Mouse (Mus musculus) E14TG2a.4 (cell line): ENCODE measurements at regions not wholly inside any gene's neighbourhood (a gene's known extent, or its start where the extent isn't known, plus 50 kb on each side); places are given as distances from the start of the nearest gene placed in this dataset.

Source experiments
- H3K27me3 ChIP-seq: 2 replicates; pipeline ENCODE4 v1.6.1; 2014; ENCODE audit warnings: low read length, control low read depth; ENCODE audit not compliant: insufficient read depth
- H3K36me3 ChIP-seq: 2 replicates; pipeline ENCODE4 v1.6.1; 2014; ENCODE audit warnings: low read length, control low read depth; ENCODE audit not compliant: insufficient read depth
- H3K4me1 ChIP-seq: replicated peaks from 2 replicates; pipeline ENCODE4 v1.6.1; 2014; ENCODE audit warnings: low read depth, low read length, control low read depth
- H3K4me3 ChIP-seq: replicated peaks from 2 replicates; pipeline ENCODE4 v1.5.1; 2014; ENCODE audit warnings: mild to moderate bottlenecking, low read length
- H3K9me3 ChIP-seq: 2 replicates; pipeline ENCODE4 v1.6.1; 2014; ENCODE audit warnings: low read length, control low read depth
- CTCF ChIP-seq: conservative IDR thresholded peaks from 2 replicates; pipeline ENCODE4 v1.5.1; 2014; ENCODE audit warnings: low read length
- NANOG ChIP-seq: IDR thresholded peaks from 2 replicates; pipeline ENCODE4 v1.6.1; 2014; ENCODE audit warnings: borderline replicate concordance, low read length, mixed read lengths
- POU5F1 ChIP-seq: IDR thresholded peaks from 2 replicates; pipeline ENCODE4 v1.6.1; 2014; ENCODE audit warnings: low read length, borderline replicate concordance

DNA sequence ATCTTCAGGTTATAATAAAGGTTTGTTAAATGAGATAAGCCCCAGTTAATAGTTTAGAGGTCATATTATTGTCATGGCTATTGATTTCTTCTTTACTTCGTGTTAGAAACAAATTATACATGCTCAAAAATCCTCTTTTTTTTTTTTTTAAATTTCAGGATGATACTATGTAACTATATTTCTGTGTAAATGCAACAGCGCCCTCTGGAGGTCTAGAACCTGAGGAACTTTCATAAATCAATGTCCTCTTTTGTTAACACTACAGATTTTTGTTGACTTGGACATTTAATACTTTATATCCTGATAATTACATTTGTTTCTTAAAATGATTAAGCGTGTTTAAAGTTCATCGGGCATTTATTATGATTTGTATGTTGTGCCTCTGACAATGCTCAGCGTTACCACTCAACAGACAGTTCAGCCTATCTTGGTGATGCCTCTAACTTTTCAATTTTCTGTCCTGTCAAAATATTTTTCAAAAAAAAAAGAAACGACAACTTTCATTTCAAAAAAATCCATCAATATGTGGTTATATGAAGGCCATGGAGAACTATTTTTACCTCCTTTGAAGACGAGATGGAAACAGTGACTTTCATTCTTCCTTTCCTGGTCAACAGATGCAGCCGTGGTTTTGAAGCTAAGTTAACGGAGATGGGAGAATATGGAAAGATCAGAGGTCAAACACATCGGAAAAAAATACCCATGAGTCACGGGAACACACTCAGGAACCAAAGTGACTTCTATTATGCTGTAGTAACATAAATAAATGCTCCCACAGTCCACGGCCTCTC, 164.9 kb upstream of the Galnt5 start:
- no peaks in the 10 kb centered on the region for H3K36me3 ChIP-seq
- TF ChIP-seq POU5F1 = no peak
- no peak for TF ChIP-seq NANOG
- peak; percentile 61 for TF ChIP-seq CTCF
- no peaks in the 10 kb centered on the region for H3K9me3 ChIP-seq
- no peaks in the 10 kb centered on the region for H3K27me3 ChIP-seq
- H3K4me1 ChIP-seq = peaks cover 10% of the 10 kb centered on the region
- no peak overlapping the region for H3K4me3 ChIP-seq

- Histone ChIP-seq H3K36me3 (no peaks in the 10 kb centered on the region), H3K4me3 (no peak overlapping the region), H3K4me1 (no peaks in the 10 kb centered on the region), H3K27me3 (no peaks in the 10 kb centered on the region), H3K9me3 (peaks cover 10% of the 10 kb centered on the region; the same call in 1 of the 2 replicates)
- no peak for TF ChIP-seq CTCF
- no peak for TF ChIP-seq POU5F1
- TF ChIP-seq NANOG = no peak
These were observed 152.5 kb upstream of the Galnt5 start for GRCm38 (mm10) chr2:57845135-57845534.

- H3K36me3 ChIP-seq = no peaks in the 10 kb centered on the region
- peaks cover 10% of the 10 kb centered on the region; the same call in 1 of the 2 replicates for H3K9me3 ChIP-seq
- H3K4me1 ChIP-seq = no peaks in the 10 kb centered on the region
- H3K27me3 ChIP-seq = no peaks in the 10 kb centered on the region
- no peak overlapping the region for H3K4me3 ChIP-seq
- no peak for TF ChIP-seq NANOG
- TF ChIP-seq CTCF = no peak
- no peak for TF ChIP-seq POU5F1
These were observed 150.0 kb upstream of the Galnt5 start for GRCm38 (mm10) chr2:57847707-57848106.

GRCm38 (mm10) chr2:57849338-57850057, 148.2 kb upstream of the Galnt5 start:
- Histone ChIP-seq H3K4me3 (no peak overlapping the region), H3K27me3 (no peaks in the 10 kb centered on the region), H3K36me3 (no peaks in the 10 kb centered on the region), H3K9me3 (peaks cover 10% of the 10 kb centered on the region; the same call in 1 of the 2 replicates), H3K4me1 (no peaks in the 10 kb centered on the region)
- TF ChIP-seq NANOG (no peak), CTCF (no peak), POU5F1 (no peak)

DNA sequence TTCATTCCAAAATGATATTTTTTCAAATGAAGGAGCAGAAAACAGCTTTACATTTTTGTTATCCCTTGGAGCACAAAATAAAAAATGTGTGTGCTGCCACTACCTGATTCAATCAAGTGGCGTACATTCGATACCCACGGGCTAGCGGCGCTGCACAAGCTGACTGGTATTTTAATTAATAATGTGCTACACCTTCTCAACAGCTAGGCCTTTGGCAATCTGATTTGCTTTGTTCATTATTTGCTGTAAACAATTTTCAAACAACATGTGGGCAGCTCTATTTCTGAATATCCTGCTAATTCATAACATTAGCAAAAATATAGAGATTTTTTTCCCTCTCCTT, 147.7 kb upstream of the Galnt5 start:
- Histone ChIP-seq H3K4me1 (no peaks in the 10 kb centered on the region), H3K9me3 (peaks cover 10% of the 10 kb centered on the region; the same call in 1 of the 2 replicates), H3K4me3 (no peak overlapping the region), H3K27me3 (no peaks in the 10 kb centered on the region), H3K36me3 (no peaks in the 10 kb centered on the region)
- TF ChIP-seq CTCF (no peak), POU5F1 (no peak), NANOG (no peak)

DNA sequence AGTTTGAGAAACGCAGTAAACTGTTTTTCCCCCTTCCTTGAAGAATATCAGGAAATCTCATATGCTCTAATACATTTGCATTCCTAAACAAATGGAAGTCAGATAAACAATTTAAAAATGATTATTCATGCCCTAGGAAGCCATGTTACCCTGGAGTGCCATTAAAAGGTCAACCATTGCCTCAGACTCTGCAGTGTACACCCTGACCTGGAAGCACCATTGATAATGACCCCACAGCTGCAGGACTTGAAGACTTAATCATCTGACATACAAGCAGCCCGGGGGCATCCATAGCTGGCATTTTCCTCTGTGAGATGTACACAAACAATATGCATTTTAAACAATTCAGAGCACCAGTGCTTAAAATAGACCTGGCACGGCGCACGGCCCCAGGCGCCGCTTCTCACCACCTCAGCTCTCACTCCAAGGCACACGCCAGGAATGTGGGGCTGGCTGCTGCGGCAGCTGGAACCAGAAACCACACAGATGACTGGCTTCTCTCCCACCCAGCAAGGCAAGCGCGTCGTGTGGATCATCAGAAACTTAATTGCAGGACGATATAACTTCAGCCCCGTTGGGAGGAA, 141.1 kb upstream of the Galnt5 start:
- Histone ChIP-seq H3K4me3 (no peak overlapping the region), H3K27me3 (no peaks in the 10 kb centered on the region), H3K4me1 (no peaks in the 10 kb centered on the region), H3K36me3 (no peaks in the 10 kb centered on the region), H3K9me3 (no peaks in the 10 kb centered on the region)
- TF ChIP-seq POU5F1 (no peak), CTCF (no peak), NANOG (no peak)

GRCm38 (mm10) chr2:57865289-57865688, 132.4 kb upstream of the Galnt5 start:
- no peak for TF ChIP-seq NANOG
- no peak for TF ChIP-seq CTCF
- TF ChIP-seq POU5F1 = no peak

GRCm38 (mm10) chr2:57868046-57868445, 129.6 kb upstream of the Galnt5 start:
- Histone ChIP-seq H3K4me1 (no peaks in the 10 kb centered on the region), H3K4me3 (no peak overlapping the region), H3K9me3 (no peaks in the 10 kb centered on the region), H3K36me3 (no peaks in the 10 kb centered on the region), H3K27me3 (no peaks in the 10 kb centered on the region)
- TF ChIP-seq POU5F1 = no peak
- no peak for TF ChIP-seq NANOG
- TF ChIP-seq CTCF = no peak

More at GRCm38 (mm10) chr2:57865289-57865688, 132.4 kb upstream of the Galnt5 start:
- Histone ChIP-seq H3K27me3 (no peaks in the 10 kb centered on the region), H3K4me3 (no peak overlapping the region), H3K9me3 (no peaks in the 10 kb centered on the region), H3K4me1 (no peaks in the 10 kb centered on the region), H3K36me3 (no peaks in the 10 kb centered on the region)
